Mouse (Mus musculus): Measurements from ENCODE around the gene Sytl1.

GRCm38 (mm10) chr4:133250609-133251008 is 12.3 kb downstream of the Sytl1 start:
- TF ChIP-seq GATA1 (IDR thresholded peaks at IDR 0.05; ENCODE audit: borderline replicate concordance, low read length) (no peak), FLI1 (IDR thresholded peaks at IDR 0.05; ENCODE audit: low read length) (no peak)
